Mouse (Mus musculus) CH12.LX (cell line): ENCODE results near the gene March8. TPM values are rescaled to one million over a fixed set of nuclear protein-coding genes. Genes with fewer than 3 reads are reported as not detected.

Experiments used
- DNase-seq: peaks from one replicate; pipeline ENCODE4 v3.0.0-alpha.2; 2013; ENCODE audit errors: extremely low read depth
- H3K27ac ChIP-seq: 2 replicates; pipeline ENCODE4 v1.5.1; 2012; ENCODE audit warnings: low read depth, mild to moderate bottlenecking, control low read depth, moderate library complexity; ENCODE audit not compliant: insufficient read depth
- H3K27me3 ChIP-seq: replicated peaks from 2 replicates; pipeline ENCODE3; 2012; ENCODE audit warnings: inconsistent platforms
- H3K36me3 ChIP-seq, 2 experiments: replicated peaks in 1 of 2; 2 replicates each; pipeline versions ENCODE3 to v1.6.1; 2012; ENCODE audit warnings: inconsistent platforms in 1 of 2, low read length in 1 of 2, mild to moderate bottlenecking in 1 of 2, mixed read lengths in 1 of 2, moderate library complexity in 1 of 2; ENCODE audit not compliant: control insufficient read depth in 1 of 2, insufficient read depth in 1 of 2
- H3K4me1 ChIP-seq, 2 experiments: 2 replicates each; pipeline ENCODE4 v1.6.1; 2012; ENCODE audit warnings: inconsistent platforms in 1 of 2, moderate library complexity in 1 of 2; ENCODE audit not compliant: insufficient read depth in 2 of 2, control insufficient read depth in 1 of 2
- H3K4me2 ChIP-seq: 2 replicates; pipeline ENCODE4 v1.6.1; 2012; ENCODE audit warnings: low read depth, mild to moderate bottlenecking, control low read depth; ENCODE audit not compliant: poor library complexity, insufficient read depth, severe bottlenecking
- H3K4me3 ChIP-seq, 3 experiments: fragments of 150-350 bp in 1 of 3; sonication (generic) in 1 of 3; replicated peaks in 1 of 3; 2 replicates each; pipeline versions ENCODE3 to v1.5.1; 2011 to 2012; ENCODE audit warnings: low read depth in 2 of 3, low read length in 2 of 3, mild to moderate bottlenecking in 2 of 3, moderate library complexity in 2 of 3, control low read depth in 1 of 3, improper control_type of control experiment in 1 of 3, inconsistent platforms in 1 of 3, mixed read lengths in 1 of 3; ENCODE audit not compliant: poor library complexity in 1 of 3
- H3K79me2 ChIP-seq: replicated peaks from 2 replicates; pipeline ENCODE4 v1.6.1; 2012; ENCODE audit warnings: mild to moderate bottlenecking, moderate library complexity; ENCODE audit not compliant: control insufficient read depth, poor library complexity, insufficient read depth, severe bottlenecking; ENCODE audit errors: extremely low read depth
- H3K9ac ChIP-seq: 2 replicates; pipeline ENCODE4 v1.6.1; 2012; ENCODE audit warnings: low read depth, mild to moderate bottlenecking, control low read depth, moderate library complexity; ENCODE audit not compliant: insufficient read depth
- H3K9me3 ChIP-seq: replicated peaks from 2 replicates; pipeline ENCODE3; 2012; ENCODE audit warnings: low read length, inconsistent platforms, mixed read lengths
- CHD1 ChIP-seq: IDR thresholded peaks from 2 replicates; pipeline ENCODE4 v1.6.1; 2012; ENCODE audit warnings: low read depth, low read length, improper control_type of control experiment, inconsistent platforms
- CTCF ChIP-seq, 2 experiments: IDR thresholded peaks in 1 of 2; conservative IDR thresholded peaks in 1 of 2; 2 replicates each; pipeline ENCODE4 v1.5.1; 2011 to 2012; ENCODE audit warnings: low read depth in 2 of 2, low read length in 2 of 2, improper control_type of control experiment in 1 of 2, inconsistent platforms in 1 of 2, mild to moderate bottlenecking in 1 of 2, moderate library complexity in 1 of 2
- ELF1 ChIP-seq: IDR thresholded peaks from 2 replicates; pipeline ENCODE4 v1.6.1; 2014; ENCODE audit warnings: low read depth, mild to moderate bottlenecking, inconsistent platforms, low read length, improper control_type of control experiment
- EP300 ChIP-seq: IDR thresholded peaks from 2 replicates; pipeline ENCODE4 v1.6.1; 2011; ENCODE audit warnings: low read length, improper control_type of control experiment
- JUN ChIP-seq: IDR thresholded peaks from 2 replicates; pipeline ENCODE4 v1.6.1; 2011; ENCODE audit warnings: low read depth, mild to moderate bottlenecking, low read length, improper control_type of control experiment, moderate library complexity; ENCODE audit not compliant: insufficient read depth
- MAX ChIP-seq: IDR thresholded peaks from 2 replicates; pipeline ENCODE4 v1.6.1; 2011; ENCODE audit warnings: low read length, improper control_type of control experiment
- MYC ChIP-seq: IDR thresholded peaks from 2 replicates; pipeline ENCODE4 v1.6.1; 2011; ENCODE audit warnings: low read depth, mild to moderate bottlenecking, improper control_type of control experiment, low read length
- NELFE ChIP-seq: IDR thresholded peaks from 2 replicates; pipeline ENCODE4 v1.6.1; 2011; ENCODE audit warnings: low read depth, low read length, improper control_type of control experiment
- NRF1 ChIP-seq: IDR thresholded peaks from 2 replicates; pipeline ENCODE4 v1.6.1; 2014; ENCODE audit warnings: low read depth, mild to moderate bottlenecking, inconsistent platforms, low read length, improper control_type of control experiment, moderate library complexity
- POLR2AphosphoS2 ChIP-seq: IDR thresholded peaks from 2 replicates; pipeline ENCODE4 v1.6.1; 2011; ENCODE audit warnings: low read depth, low read length, improper control_type of control experiment
- TCF12 ChIP-seq: IDR thresholded peaks from 2 replicates; pipeline ENCODE4 v1.6.1; 2014; ENCODE audit warnings: low read depth, mild to moderate bottlenecking, inconsistent platforms, low read length, improper control_type of control experiment
- ZMIZ1 ChIP-seq: IDR thresholded peaks from 2 replicates; pipeline ENCODE4 v1.6.1; 2012; ENCODE audit warnings: low read depth, mild to moderate bottlenecking, inconsistent platforms, low read length, improper control_type of control experiment
- dilution Hi-C: fragments of 300-500 bp; cut with MboI; formaldehyde crosslinking; loops from 2 replicates; pipeline ENCODE4 v1.14.3; 2020; ENCODE audit warnings: low sequenced_read_pairs; ENCODE audit not compliant: extremely low pct_unique_long_range_greater_than_20kb, extremely low pct_ligation_motif_present
- in situ Hi-C: fragments of 300-500 bp; cut with MboI; formaldehyde crosslinking; loops from 3 replicates; pipeline ENCODE4 v1.14.3; 2019; ENCODE audit warnings: low sequenced_read_pairs, low pct_ligation_motif_present, low pct_unique_long_range_greater_than_20kb, mixed read lengths
- polyA plus RNA-seq: library from polyadenylated mRNA; unstranded; fragments of >175 nt; gene quantifications from 2 replicates; pipeline ENCODE4 v1.2.1, GENCODE M21; 2012; ENCODE audit warnings: low read depth; ENCODE audit not compliant: insufficient read length
- total RNA-seq, 2 experiments: library from RNA; depleted of rRNA; stranded (reverse); fragments of 300-350 nt in 1 of 2; fragments of >200 nt in 1 of 2; gene quantifications; 2 replicates each; pipeline ENCODE4 v1.2.3; 2012 to 2014

The March8 gene
- total and polyA plus RNA-seq, 3 experiments = 4.9 to 7.8 (median 4.9) TPM

DNA sequence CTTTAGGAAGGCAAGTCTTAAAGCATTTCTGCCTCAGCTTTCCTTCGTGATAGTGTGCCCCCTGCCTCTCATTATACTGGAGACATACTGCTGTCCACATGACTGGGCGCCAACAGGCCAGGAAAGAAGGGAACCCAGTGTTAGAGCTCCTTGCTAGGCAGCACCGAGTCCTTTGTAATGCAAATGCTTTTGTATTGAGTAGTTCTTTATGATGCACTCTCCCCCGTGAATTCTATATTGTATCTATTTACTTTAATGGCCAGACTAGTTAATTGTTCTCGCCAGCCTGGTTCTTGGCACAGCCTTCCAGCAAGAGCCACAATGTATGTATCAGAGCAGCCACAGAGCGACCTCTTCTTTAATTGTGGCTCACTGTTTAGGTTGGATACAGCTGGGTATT, 59.8 kb downstream of the March8 start:
- H3K9me3 ChIP-seq = no peaks in the 10 kb centered on the region
- in situ Hi-C loops = no loop called here
- H3K4me2 ChIP-seq = no peak overlapping the region
- no peak overlapping the region for H3K27ac ChIP-seq
- peaks cover 0 to 5% of the 10 kb centered on the region in 2 experiments for H3K36me3 ChIP-seq
- H3K27me3 ChIP-seq = no peaks in the 10 kb centered on the region
- DNase-seq = no peak
- no peak overlapping the region for H3K4me3 ChIP-seq
- TF ChIP-seq ZMIZ1 = no peak
- no peaks in the 10 kb centered on the region for H3K4me1 ChIP-seq
- dilution Hi-C loops = no loop called here
- no peak overlapping the region for H3K9ac ChIP-seq
- no peaks in the 10 kb centered on the region for H3K79me2 ChIP-seq

DNA sequence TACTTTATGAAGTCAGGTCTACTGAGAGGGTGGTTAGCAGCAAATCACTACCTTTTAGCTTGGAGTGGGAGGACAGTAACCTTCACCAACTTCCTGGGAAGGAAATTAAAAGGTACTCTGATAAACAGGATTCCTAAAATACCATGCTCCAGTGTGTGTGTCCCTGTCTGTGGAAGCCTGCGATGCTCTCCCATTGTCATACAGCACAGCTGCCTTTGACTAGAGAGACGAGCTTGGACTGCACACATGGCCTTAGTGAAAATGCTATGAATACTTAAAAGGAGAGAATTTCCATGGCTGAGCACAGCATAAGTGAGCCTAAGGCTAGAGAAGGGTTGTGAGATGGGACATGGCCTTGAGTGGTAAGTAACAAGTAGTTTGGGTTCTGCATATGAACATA, 60.3 kb downstream of the March8 start:
- in situ Hi-C loops (no loop called here), dilution Hi-C loops (no loop called here)
- H3K36me3 ChIP-seq = peaks cover 0 to 5% of the 10 kb centered on the region in 2 experiments
- no peak for TF ChIP-seq TCF12
- TF ChIP-seq NRF1 = no peak
- TF ChIP-seq MAX = no peak
- no peak for TF ChIP-seq NELFE
- no peaks in the 10 kb centered on the region for H3K27me3 ChIP-seq
- no peak overlapping the region for H3K4me2 ChIP-seq
- no peaks in the 10 kb centered on the region for H3K79me2 ChIP-seq
- no peak overlapping the region for H3K27ac ChIP-seq
- no peak overlapping the region for H3K4me3 ChIP-seq
- no peaks in the 10 kb centered on the region for H3K4me1 ChIP-seq
- DNase-seq = no peak
- no peaks in the 10 kb centered on the region for H3K9me3 ChIP-seq
- no peak overlapping the region for H3K9ac ChIP-seq

DNA sequence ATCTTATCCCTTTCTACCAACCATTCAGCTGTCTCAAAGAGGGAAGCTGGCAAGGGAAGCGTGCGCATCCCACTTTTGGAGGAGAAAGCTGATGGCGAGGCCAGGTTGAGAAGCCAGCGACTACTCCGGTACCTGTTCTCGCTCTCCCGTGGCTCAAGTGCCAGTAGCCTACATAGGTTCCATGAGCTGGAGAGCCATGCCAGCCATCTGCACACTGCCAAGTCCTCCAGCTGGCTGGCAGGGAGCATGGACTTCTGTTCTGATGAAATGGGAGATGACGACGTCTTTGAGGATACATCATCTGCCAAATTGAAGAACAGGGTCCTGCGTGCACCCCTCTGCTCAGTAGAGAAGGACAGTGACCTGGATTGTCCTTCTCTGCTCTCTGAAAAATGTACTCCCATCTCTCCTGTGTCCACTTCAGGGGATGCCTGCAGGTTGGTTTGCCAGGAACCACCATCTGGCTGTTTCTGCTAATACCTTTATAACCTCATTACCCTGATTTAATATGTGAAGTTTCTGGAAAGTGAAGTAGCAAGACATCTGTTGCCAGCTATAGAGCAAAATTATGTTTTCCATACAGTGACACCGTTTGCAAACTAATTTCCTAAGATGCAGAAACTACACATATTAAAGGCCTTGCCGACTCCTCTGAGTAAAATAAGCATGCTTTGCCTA, 64.1 kb downstream of the March8 start:
- Histone ChIP-seq H3K27me3 (no peaks in the 10 kb centered on the region), H3K4me3 (no peak overlapping the region), H3K4me1 (no peaks in the 10 kb centered on the region; a peak in 1 of 4 replicates), H3K36me3 (peaks cover 3 to 9% of the 10 kb centered on the region in 2 experiments)
- TF ChIP-seq JUN (no peak), CTCF (conservative IDR thresholded peaks at IDR 0.05 in 1 of 2, IDR thresholded peaks at IDR 0.05 in 1 of 2; ENCODE audit: low read depth in 2 of 2, low read length in 2 of 2) (no peak), EP300 (no peak), MYC (no peak), ELF1 (no peak), CHD1 (no peak), POLR2AphosphoS2 (no peak)
- TF ChIP-seq, all 38 proteins: peak for 0
- H3K9me3 ChIP-seq = no peaks in the 10 kb centered on the region
- no peak overlapping the region for H3K9ac ChIP-seq
- H3K79me2 ChIP-seq = no peaks in the 10 kb centered on the region
- in situ Hi-C loops = loop anchor here (25.0 kb wide), 2 partner anchors 190 to 390 kb away; partner anchors contain the start of gene Washc2
- dilution Hi-C loops = no loop called here
- H3K27ac ChIP-seq = no peak overlapping the region
- H3K4me2 ChIP-seq = no peak overlapping the region
- no peak for DNase-seq
